Mouse (Mus musculus) limb, embryonic 15.5 days (tissue): ENCODE results near the gene Rbms1. TPM values are rescaled to one million over a fixed set of nuclear protein-coding genes. Genes with fewer than 3 reads are reported as not detected.

Experiments
- ATAC-seq: fragments of 200-750 bp; cut with Nextera tagmentation; 2 replicates; pipeline ENCODE4 v1.8.0; 2017; ENCODE audit warnings: low read depth, moderate TSS enrichment; ENCODE audit not compliant: insufficient number of reproducible peaks, low FRiP score, low TSS enrichment
- H3K27ac ChIP-seq: fragments of 300-500 bp; sonication (generic); 2 replicates; pipeline ENCODE4 v1.5.1; 2015; ENCODE audit warnings: moderate library complexity, mild to moderate bottlenecking, inconsistent platforms
- H3K27me3 ChIP-seq: fragments of 300-500 bp; sonication (generic); 2 replicates; pipeline ENCODE4 v1.6.1; 2015; ENCODE audit warnings: inconsistent platforms
- H3K36me3 ChIP-seq: fragments of 300-500 bp; sonication (generic); 2 replicates; pipeline ENCODE4 v1.6.1; 2015; ENCODE audit warnings: inconsistent platforms
- H3K4me1 ChIP-seq: fragments of 300-500 bp; sonication (generic); 2 replicates; pipeline ENCODE4 v1.6.1; 2015; ENCODE audit warnings: inconsistent platforms
- H3K4me2 ChIP-seq: fragments of 300-500 bp; sonication (generic); 2 replicates; pipeline ENCODE4 v1.6.1; 2015; ENCODE audit warnings: mild to moderate bottlenecking, inconsistent platforms
- H3K4me3 ChIP-seq: fragments of 300-500 bp; sonication (generic); 2 replicates; pipeline ENCODE4 v1.5.1; 2015; ENCODE audit warnings: mild to moderate bottlenecking, inconsistent platforms
- H3K9ac ChIP-seq: fragments of 300-500 bp; sonication (generic); 2 replicates; pipeline ENCODE4 v1.6.1; 2015; ENCODE audit warnings: inconsistent platforms
- H3K9me3 ChIP-seq: fragments of 300-500 bp; sonication (generic); 2 replicates; pipeline ENCODE4 v1.6.1; 2016; ENCODE audit warnings: inconsistent platforms
- WGBS: fragments of 180-500 bp; shearing (Covaris S2); methylation state at CpG from one replicate; pipeline ENCODE4 v1.1.7; 2015; 5-methylcytosine and 5-hydroxymethylcytosine counted together
- polyA plus RNA-seq: library from polyadenylated mRNA; unstranded; fragments of >200 nt; fragmentation: Nextera tagmentation; extraction: Ambion mirVana; gene quantifications from 2 replicates; pipeline ENCODE4 v1.2.1, GENCODE M21; 2015

The Rbms1 gene
- polyA plus RNA-seq, 1 experiment from 2014 or later: 138 TPM

GRCm38 (mm10) chr2:60855006-60855405, 108.0 kb downstream of the Rbms1 start:
- Histone ChIP-seq H3K4me3 (no peak overlapping the region), H3K4me2 (no peak overlapping the region), H3K9ac (no peak overlapping the region), H3K9me3 (no peaks in the 10 kb centered on the region), H3K27me3 (no peaks in the 10 kb centered on the region), H3K36me3 (peaks cover 11% of the 10 kb centered on the region; the same call in 1 of the 2 replicates), H3K27ac (peak overlapping the region; percentile 51; the same call in 1 of the 2 replicates), H3K4me1 (peaks cover 18% of the 10 kb centered on the region)
- 35% methylated on average over 4 of the region's 4 CpGs for WGBS
- no peak for ATAC-seq

- 66% methylated on average over 3 of the region's 3 CpGs for WGBS
- Histone ChIP-seq H3K4me3 (no peak overlapping the region), H3K36me3 (no peaks in the 10 kb centered on the region), H3K27me3 (no peaks in the 10 kb centered on the region), H3K9me3 (no peaks in the 10 kb centered on the region), H3K4me2 (no peak overlapping the region), H3K27ac (no peak overlapping the region), H3K4me1 (peaks cover 21% of the 10 kb centered on the region), H3K9ac (no peak overlapping the region)
- ATAC-seq: no peak
Measured at GRCm38 (mm10) chr2:60851898-60852297, 111.1 kb downstream of the Rbms1 start.

GRCm38 (mm10) chr2:60851057-60851718, 111.8 kb downstream of the Rbms1 start:
- Histone ChIP-seq H3K36me3 (no peaks in the 10 kb centered on the region), H3K27me3 (no peaks in the 10 kb centered on the region), H3K27ac (peak overlapping the region; percentile 52; the same call in 1 of the 2 replicates), H3K9me3 (no peaks in the 10 kb centered on the region), H3K4me2 (no peak overlapping the region), H3K4me3 (no peak overlapping the region), H3K9ac (no peak overlapping the region), H3K4me1 (peaks cover 21% of the 10 kb centered on the region)
- ATAC-seq: no peak
- WGBS: 52% methylated on average over 14 of the region's 14 CpGs

GRCm38 (mm10) chr2:60848478-60848877, 114.5 kb downstream of the Rbms1 start:
- peaks cover 24% of the 10 kb centered on the region for H3K4me1 ChIP-seq
- ATAC-seq: no peak
- no peak overlapping the region for H3K4me3 ChIP-seq
- 85% methylated on average over 4 of the region's 4 CpGs for WGBS
- H3K9ac ChIP-seq: no peak overlapping the region
- H3K4me2 ChIP-seq: no peak overlapping the region
- H3K27ac ChIP-seq: no peak overlapping the region
- no peaks in the 10 kb centered on the region for H3K36me3 ChIP-seq
- H3K9me3 ChIP-seq: no peaks in the 10 kb centered on the region
- no peaks in the 10 kb centered on the region for H3K27me3 ChIP-seq

- H3K4me3 ChIP-seq: no peak overlapping the region
- H3K9ac ChIP-seq: no peak overlapping the region
- no peaks in the 10 kb centered on the region for H3K36me3 ChIP-seq
- no peaks in the 10 kb centered on the region for H3K27me3 ChIP-seq
- no peak overlapping the region for H3K27ac ChIP-seq
- 73% methylated on average over 3 of the region's 3 CpGs for WGBS
- ATAC-seq: no peak
- H3K4me1 ChIP-seq: peaks cover 28% of the 10 kb centered on the region
- H3K4me2 ChIP-seq: no peak overlapping the region
- H3K9me3 ChIP-seq: no peaks in the 10 kb centered on the region
Measured at GRCm38 (mm10) chr2:60847984-60848383, 115.0 kb downstream of the Rbms1 start.

GRCm38 (mm10) chr2:60845316-60845894, 117.6 kb downstream of the Rbms1 start:
- Histone ChIP-seq H3K9ac (no peak overlapping the region), H3K4me3 (no peak overlapping the region)

GRCm38 (mm10) chr2:60844259-60844658, 118.7 kb downstream of the Rbms1 start:
- no peak overlapping the region for H3K4me2 ChIP-seq
- no peaks in the 10 kb centered on the region for H3K9me3 ChIP-seq
- no peak overlapping the region for H3K27ac ChIP-seq
- no peak overlapping the region for H3K4me3 ChIP-seq
- H3K36me3 ChIP-seq: peaks cover 9% of the 10 kb centered on the region
- peaks cover 13% of the 10 kb centered on the region; the same call in 1 of the 2 replicates for H3K4me1 ChIP-seq
- WGBS: 92% methylated on average over 1 of the region's 1 CpGs
- no peaks in the 10 kb centered on the region for H3K27me3 ChIP-seq
- no peak for ATAC-seq
- no peak overlapping the region for H3K9ac ChIP-seq

More at GRCm38 (mm10) chr2:60845316-60845894, 117.6 kb downstream of the Rbms1 start:
- no peak overlapping the region for H3K27ac ChIP-seq
- H3K4me2 ChIP-seq: no peak overlapping the region
- 43% methylated on average over 5 of the region's 5 CpGs for WGBS
- ATAC-seq: no peak
- no peaks in the 10 kb centered on the region for H3K9me3 ChIP-seq
- H3K36me3 ChIP-seq: peaks cover 9% of the 10 kb centered on the region
- H3K4me1 ChIP-seq: peaks cover 19% of the 10 kb centered on the region
- no peaks in the 10 kb centered on the region for H3K27me3 ChIP-seq

- peaks cover 14% of the 10 kb centered on the region; the same call in 1 of the 2 replicates for H3K4me1 ChIP-seq
- no peaks in the 10 kb centered on the region for H3K9me3 ChIP-seq
- H3K27me3 ChIP-seq: no peaks in the 10 kb centered on the region
- 78% methylated on average over 3 of the region's 3 CpGs for whole genome bisulfite sequencing
- ATAC-seq: no peak
- H3K27ac ChIP-seq: no peak overlapping the region
- H3K4me3 ChIP-seq: no peak overlapping the region
- no peak overlapping the region for H3K9ac ChIP-seq
- no peak overlapping the region for H3K4me2 ChIP-seq
- peaks cover 9% of the 10 kb centered on the region for H3K36me3 ChIP-seq
Measured at GRCm38 (mm10) chr2:60843633-60844032, 119.4 kb downstream of the Rbms1 start.

GRCm38 (mm10) chr2:60842976-60843375, 120.0 kb downstream of the Rbms1 start:
- 33% methylated on average over 4 of the region's 4 CpGs for WGBS
- no peak for ATAC-seq
- Histone ChIP-seq H3K27ac (peak overlapping the region; percentile 61; the same call in 1 of the 2 replicates), H3K4me3 (no peak overlapping the region), H3K36me3 (peaks cover 9% of the 10 kb centered on the region), H3K4me2 (no peak overlapping the region), H3K27me3 (no peaks in the 10 kb centered on the region), H3K4me1 (peaks cover 14% of the 10 kb centered on the region; the same call in 1 of the 2 replicates), H3K9me3 (no peaks in the 10 kb centered on the region), H3K9ac (no peak overlapping the region)

GRCm38 (mm10) chr2:60840922-60841321, 122.1 kb downstream of the Rbms1 start:
- 63% methylated on average over 4 of the region's 4 CpGs for WGBS
- H3K27ac ChIP-seq: no peak overlapping the region
- ATAC-seq: no peak

GRCm38 (mm10) chr2:60839498-60839897, 123.5 kb downstream of the Rbms1 start:
- ATAC-seq: no peak
- Histone ChIP-seq H3K9me3 (no peaks in the 10 kb centered on the region), H3K4me3 (no peak overlapping the region), H3K4me2 (no peak overlapping the region), H3K36me3 (peaks cover 9% of the 10 kb centered on the region), H3K27ac (no peak overlapping the region), H3K4me1 (peaks cover 30% of the 10 kb centered on the region), H3K9ac (no peak overlapping the region), H3K27me3 (no peaks in the 10 kb centered on the region)
- 86% methylated on average over 4 of the region's 4 CpGs for WGBS

More at GRCm38 (mm10) chr2:60840922-60841321, 122.1 kb downstream of the Rbms1 start:
- Histone ChIP-seq H3K4me2 (no peak overlapping the region), H3K27me3 (no peaks in the 10 kb centered on the region), H3K4me1 (peaks cover 30% of the 10 kb centered on the region), H3K36me3 (peaks cover 9% of the 10 kb centered on the region), H3K9ac (no peak overlapping the region), H3K9me3 (no peaks in the 10 kb centered on the region), H3K4me3 (no peak overlapping the region)

GRCm38 (mm10) chr2:60838856-60839255, 124.1 kb downstream of the Rbms1 start:
- Histone ChIP-seq H3K4me1 (peaks cover 35% of the 10 kb centered on the region), H3K4me2 (no peak overlapping the region), H3K9ac (no peak overlapping the region), H3K36me3 (peaks cover 9% of the 10 kb centered on the region), H3K9me3 (no peaks in the 10 kb centered on the region), H3K27ac (no peak overlapping the region), H3K4me3 (no peak overlapping the region), H3K27me3 (no peaks in the 10 kb centered on the region)
- ATAC-seq: no peak
- WGBS: 66% methylated on average over 5 of the region's 5 CpGs
